Mouse (Mus musculus): ENCODE data around the gene Myo1e. TPM values are rescaled to one million over a fixed set of nuclear protein-coding genes. Genes with fewer than 3 reads are reported as not detected.

The Myo1e gene
- total RNA-seq, 2 experiments from 2014 or later = 16.8 to 19.8 TPM

DNA sequence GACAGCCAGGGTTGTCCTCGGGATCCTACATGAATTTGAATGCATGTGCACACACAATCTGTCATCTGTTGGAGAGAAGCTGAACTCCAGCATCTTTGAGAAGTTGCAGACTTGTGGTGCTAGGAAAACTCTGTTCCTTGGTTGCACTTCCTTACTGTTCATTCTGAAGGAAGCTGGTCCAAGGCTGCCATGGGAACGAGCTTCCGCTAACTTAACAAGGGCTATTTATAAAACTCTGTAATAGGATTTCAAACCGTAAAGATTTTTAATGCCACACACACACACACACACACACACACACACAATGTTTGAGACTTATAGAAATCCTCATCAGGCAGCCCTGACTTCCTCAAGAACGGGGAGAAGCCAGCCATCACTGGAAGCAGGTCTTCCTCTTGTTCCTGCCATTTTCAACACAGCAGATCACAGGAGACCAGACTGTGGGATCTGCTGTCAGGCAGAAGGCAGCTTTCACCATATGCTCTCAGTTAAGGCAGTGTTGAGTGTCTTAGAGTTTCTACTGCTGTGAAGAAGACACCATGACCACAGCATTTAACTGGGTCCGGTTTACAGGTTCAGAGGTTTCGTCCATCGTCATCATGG is 194.9 kb downstream of the Myo1e start:
- no peak for DNase-seq (ENCODE audit: low spot score in 2 of 2)

- no peak for DNase-seq (ENCODE audit: low spot score in 2 of 2)
Observed at GRCm38 (mm10) chr9:70406596-70406995, 199.4 kb downstream of the Myo1e start.

- no peak for DNase-seq (ENCODE audit: low spot score in 2 of 2)
Observed at GRCm38 (mm10) chr9:70408791-70409190, 201.6 kb downstream of the Myo1e start.

DNA sequence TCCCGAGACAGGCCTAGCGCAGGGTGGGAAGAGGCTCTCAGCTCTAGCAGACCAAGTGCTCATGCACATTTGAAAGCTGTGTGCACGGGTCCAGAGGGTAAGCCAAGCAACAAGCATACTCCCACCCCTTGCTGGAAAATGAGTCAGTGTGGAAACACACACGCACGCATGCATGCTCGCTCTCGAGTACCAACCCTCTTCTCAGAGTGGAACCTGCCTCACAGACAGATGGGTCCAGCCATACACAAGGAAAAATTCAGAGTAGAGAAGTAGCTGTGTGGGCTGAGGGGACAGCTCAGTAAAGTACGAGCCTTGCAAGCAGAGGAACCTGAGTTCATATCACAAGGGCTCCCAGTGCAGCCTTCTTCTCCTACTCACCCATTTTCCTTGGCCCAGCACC is 202.6 kb downstream of the Myo1e start:
- no peak for DNase-seq (ENCODE audit: low spot score in 2 of 2)

DNA sequence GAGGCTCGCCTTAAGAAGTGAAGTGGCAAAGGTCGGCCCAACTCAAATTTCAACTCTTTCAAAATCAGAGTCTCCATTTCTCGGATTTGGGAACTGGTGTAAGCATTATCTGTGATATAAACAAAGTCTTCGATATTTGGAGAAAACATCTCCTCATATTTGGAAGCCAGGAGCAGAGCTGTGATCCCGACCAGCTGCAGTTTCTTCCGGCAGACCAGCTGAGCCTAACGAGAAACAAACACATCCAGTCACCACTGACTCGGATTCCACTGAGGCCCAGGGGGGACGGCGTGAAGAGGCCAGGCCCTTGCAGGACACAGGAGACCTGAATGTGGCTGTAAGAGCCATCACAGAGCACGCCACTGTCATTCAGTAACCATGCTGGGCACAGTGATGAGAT is 203.5 kb downstream of the Myo1e start:
- no peak for DNase-seq (ENCODE audit: low spot score in 2 of 2)

- DNase-seq (ENCODE audit: low spot score in 2 of 2) = no peak
Observed at GRCm38 (mm10) chr9:70413038-70413437, 205.9 kb downstream of the Myo1e start.

DNA sequence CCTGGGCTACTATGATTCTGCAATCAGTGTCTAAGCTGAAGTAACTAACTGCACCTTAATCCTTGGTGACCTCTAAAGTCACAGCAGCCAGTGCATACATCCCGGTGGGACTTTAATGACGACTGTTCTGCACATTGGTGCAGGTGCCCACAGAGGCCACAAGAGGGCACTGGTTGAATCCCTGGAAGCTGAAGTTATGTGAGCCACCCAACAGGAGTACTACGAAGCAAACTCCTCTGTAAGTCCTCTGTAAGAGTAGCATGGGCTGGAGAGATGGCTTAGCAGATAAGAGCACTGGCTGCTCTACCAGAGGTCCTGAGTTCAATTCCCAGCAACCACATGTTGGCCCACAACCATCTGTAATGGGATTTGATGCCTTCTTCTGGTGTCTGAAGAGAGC is 209.3 kb downstream of the Myo1e start:
- no peak for DNase-seq (ENCODE audit: low spot score in 2 of 2)

GRCm38 (mm10) chr9:70421257-70422056 is 214.3 kb downstream of the Myo1e start, which contains the start of gene Ccnb2:
Gene Ccnb2 (minus strand): TSS chr9:70421547.
- DNase-seq (ENCODE audit: low spot score in 2 of 2) = peak; percentile 63 to 74

DNA sequence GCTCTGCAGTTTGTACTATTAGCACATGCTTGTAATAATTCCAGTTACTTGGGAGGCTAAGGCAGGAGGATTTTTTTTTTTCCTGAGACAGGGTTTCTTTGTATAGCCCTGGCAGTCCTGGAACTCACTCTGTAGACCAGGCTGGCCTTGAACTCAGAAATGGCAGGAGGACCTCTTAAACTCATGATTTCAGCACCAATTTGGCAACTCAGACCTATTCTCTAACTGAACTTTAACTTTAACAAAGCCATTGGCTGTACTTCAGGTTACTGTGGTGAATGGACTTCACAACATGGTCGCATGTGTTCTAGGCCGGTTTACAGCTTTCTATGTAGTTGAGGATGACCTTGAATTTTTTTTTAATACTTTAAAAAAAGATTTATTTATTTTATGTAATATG is 215.5 kb downstream of the Myo1e start:
- DNase-seq (ENCODE audit: low spot score in 2 of 2) = no peak

DNA sequence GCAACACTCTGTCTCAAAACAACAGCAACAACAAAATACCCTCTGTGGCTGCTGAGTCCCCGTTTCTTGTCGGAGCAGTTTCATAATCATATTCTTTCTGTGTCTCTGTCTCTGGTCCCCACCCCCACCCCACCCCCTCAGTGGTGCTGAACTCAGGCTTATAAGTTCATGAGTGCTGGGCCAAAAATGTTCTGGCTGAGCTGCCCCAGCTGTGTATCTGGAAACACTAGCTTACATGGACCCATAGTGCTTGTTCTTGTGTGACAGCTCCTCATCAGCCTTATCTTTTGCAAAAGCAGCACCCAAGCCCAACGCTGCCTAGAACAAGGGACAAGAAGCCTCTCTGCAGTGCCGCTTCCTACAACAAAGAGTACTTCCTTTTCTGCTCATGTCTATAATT is 232.8 kb downstream of the Myo1e start:
- DNase-seq (ENCODE audit: low spot score in 2 of 2) = no peak

DNA sequence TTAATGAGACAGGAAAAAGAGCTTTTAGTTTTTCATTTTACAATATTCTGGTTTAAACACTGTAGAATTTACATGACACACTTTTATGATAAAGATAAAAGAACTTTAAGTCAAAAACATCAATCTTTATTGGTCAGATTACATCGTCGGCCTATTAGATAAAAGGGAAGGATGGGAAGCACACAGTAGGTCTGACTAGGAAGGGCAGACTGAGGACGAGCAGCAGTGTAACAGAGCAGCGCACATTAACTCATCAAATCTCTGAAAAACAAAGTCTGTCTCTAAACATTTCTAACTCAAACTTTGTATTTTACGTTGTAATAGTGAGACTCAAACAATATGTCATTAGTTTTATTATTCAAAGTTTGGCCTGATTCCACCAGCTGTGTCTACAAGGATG is 241.9 kb downstream of the Myo1e start:
- no peak for DNase-seq (ENCODE audit: low spot score in 2 of 2)

Small RNA genes lying within 50 kb of the gene (microRNA-seq; reads per million reads assigned to microRNA genes)
- gene Mir5626 = 2.1 reads per million

Other genes starting within 250 kb of the Myo1e start
- gene Bnip2, start 217.9 kb upstream of the Myo1e start, total RNA-seq (2021) = 100 to 1,000 TPM in 1 of 2 experiments, 10 to 100 TPM in 1; 98.8 to 109 TPM
- 10 to 100 TPM; 86.4 to 93.0 TPM for gene Gtf2a2, start 194.8 kb upstream of the Myo1e start, total RNA-seq (2021)
- gene Gcnt3, start 169.3 kb upstream of the Myo1e start, total RNA-seq (2021) = not detected
- 10 to 100 TPM in 1 of 2 experiments, 1 to 10 TPM in 1; 8.3 to 12.6 TPM for gene Fam81a, start 64.8 kb upstream of the Myo1e start, total RNA-seq (2021)
- gene Ccnb2, start 214.2 kb downstream of the Myo1e start, total RNA-seq (2021) = 10 to 100 TPM; 42.4 to 46.1 TPM